Mouse (Mus musculus) layer of hippocampus, postnatal 25 days (tissue): Measurements from ENCODE around the gene Klk6. TPM values are rescaled to one million over a fixed set of nuclear protein-coding genes. Genes with fewer than 3 reads are reported as not detected.

Experiments used
- DNase-seq, 2 experiments: peaks; one replicate each; pipeline ENCODE4 v3.0.0; 2022; ENCODE audit warnings: mixed read lengths in 2 of 2, low spot score in 1 of 2; ENCODE audit errors: extremely low spot score in 1 of 2
- total RNA-seq, 2 experiments: library from RNA; stranded (reverse); gene quantifications; 2 replicates each; pipeline ENCODE4 v1.2.3; 2021

Klk6 gene
- total RNA-seq, result not detected

DNA sequence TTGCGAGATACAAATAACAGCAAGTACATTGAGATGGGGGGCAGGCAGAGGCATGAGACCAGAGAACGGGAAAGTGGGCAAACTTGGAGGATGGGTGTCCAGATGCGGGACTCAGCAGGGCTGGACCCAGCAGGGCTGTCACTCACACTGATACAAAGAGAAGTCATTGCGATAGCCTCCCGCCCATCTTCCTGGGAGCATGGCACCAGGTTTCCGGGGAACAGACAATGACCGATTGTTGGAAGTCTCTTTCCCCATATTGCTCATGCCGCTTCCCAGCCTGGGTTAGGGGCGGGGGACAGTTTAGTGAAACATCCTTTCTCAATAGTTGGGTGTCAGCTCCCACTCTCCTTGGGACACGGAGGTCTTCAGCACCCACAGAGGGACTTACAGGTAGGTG is at the start of gene Klk6:
Gene Klk6, plus strand, starts transcription at position 301 of the 400 bp plus-strand sequence.
- DNase-seq, result no peak

DNA sequence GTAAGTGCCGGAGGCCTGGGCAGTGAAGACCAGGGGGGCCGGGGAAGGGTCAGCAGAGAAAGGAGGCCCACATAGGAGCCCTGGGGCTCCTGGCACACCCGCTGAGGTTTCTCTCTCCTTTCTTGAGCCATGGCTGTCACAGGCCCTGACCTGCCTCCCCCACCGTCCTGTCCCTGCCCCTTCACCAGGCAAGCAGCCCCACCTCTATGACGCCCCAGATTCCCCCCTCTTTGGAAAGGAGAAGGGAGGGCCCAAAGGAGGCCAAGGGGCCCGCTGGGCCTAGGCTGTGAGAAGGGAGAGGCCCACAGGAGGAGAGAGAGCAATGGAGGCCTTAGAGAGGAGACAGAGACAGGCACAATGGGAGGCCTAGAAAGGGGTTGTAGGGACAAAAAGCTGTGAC is 49.5 kb upstream of the Klk6 start:
- no peak for DNase-seq

- no peak for DNase-seq
Measured at GRCm38 (mm10) chr7:43775311-43776057, 48.8 kb upstream of the Klk6 start.

- no peak for DNase-seq
Measured at GRCm38 (mm10) chr7:43776506-43776905, 47.8 kb upstream of the Klk6 start.

DNA sequence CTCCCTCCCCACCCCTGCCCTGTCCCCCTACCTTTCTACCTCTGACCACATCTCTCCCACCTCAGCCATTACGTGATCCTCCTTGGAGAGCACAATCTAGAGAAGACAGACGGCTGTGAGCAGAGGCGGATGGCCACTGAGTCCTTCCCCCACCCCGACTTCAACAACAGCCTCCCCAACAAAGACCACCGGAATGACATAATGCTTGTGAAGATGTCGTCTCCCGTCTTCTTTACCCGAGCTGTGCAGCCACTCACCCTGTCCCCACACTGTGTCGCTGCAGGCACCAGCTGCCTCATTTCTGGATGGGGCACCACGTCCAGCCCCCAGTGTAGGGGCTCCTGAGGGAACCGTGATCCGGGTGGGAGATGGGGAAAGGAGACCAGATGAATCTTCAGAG is 46.9 kb upstream of the Klk6 start:
- no peak for DNase-seq

- DNase-seq, result no peak
Measured at GRCm38 (mm10) chr7:43778176-43778970, 45.9 kb upstream of the Klk6 start.

DNA sequence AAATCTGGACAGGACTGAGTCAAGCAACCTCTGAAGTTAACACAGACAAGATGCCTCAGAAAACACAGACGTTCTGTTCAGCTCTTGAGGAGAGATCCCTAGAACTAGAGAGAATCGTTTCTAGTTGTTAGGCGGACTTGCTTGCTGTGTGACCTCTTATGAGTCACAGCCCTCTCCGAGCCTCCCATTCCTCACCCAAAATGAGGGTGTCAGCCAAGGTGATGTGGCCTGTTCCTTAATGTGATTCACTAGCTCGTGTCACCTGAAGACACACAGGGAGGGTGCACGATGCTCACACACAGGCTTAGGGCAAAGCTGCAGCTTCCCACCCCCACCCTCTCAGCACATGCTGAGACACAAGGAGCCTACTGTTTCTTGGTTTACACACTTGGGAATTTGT is 44.1 kb upstream of the Klk6 start:
- no peak for DNase-seq

DNA sequence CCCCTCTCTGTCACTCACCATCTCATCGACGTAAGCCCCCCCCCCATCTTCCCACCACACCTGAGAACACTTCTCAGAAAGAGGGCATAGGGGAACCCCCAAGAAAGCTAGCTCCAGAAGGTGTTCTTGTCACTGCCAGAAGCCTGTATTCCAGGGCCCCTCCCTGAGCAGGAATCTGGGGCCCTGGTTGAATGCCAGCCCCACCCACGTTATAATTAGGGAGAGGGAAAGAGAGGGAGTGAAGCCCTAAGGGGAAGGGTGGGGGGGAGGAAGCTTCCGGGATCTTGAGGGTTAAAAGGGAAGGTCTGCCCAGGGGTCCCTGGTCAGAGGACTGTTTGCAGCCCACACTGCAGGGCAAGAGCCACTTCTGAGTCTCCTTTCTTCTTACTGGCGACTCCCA is 43.6 kb upstream of the Klk6 start, which contains the start of gene Klk10:
Gene Klk10, plus strand, starts transcription at position 290 of the 400 bp plus-strand sequence.
- DNase-seq, result peak in 1 of 2 experiments; percentile 23

- no peak for DNase-seq
Measured at GRCm38 (mm10) chr7:43781541-43781940, 42.8 kb upstream of the Klk6 start.

DNA sequence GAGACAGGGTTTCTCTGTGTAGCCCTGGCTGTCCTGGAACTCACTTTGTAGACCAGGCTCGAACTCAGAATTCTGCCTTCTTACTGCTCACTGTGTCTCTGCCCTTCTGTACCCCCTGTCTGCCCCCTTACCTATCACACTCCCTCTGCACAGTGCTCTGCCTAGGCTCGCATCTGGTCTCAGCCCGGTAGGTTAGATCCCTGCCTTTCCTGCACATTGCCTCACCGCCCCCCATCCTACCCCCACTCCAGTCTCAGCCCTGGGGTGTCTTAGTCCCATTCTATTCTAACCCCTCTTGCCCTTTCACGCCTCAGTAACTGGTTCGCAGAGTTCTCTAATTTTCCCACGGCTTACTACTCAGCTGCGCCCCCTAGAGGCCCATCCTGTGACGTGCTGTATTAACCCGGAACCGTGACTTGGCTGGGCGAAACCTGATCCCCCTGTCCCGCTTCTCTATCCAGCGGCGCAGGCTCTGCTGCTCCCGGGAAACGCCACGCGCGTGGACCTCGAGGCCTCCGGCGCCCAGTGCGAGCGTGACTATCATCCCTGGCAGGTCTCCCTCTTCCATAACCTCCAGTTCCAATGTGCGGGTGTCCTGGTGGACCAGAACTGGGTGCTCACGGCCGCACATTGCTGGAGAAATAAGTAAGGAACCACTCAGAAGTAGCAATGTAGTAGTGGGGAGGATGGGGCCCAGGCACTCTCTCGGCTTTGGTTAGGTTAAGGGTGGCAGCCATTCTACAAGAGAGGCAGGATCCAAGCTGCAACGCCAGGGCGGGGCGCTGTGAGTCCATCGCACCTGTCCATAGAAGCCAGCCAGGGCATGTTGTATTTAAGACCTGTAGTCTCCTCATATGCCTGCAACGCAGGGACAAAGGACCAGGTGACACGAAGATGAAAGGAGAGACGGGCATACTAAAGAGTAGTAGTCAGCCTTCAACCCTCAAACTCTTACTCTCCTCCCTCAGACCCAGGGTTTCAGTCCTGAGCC is 41.7 kb upstream of the Klk6 start:
- peak; percentile 67 to 88 for DNase-seq

DNA sequence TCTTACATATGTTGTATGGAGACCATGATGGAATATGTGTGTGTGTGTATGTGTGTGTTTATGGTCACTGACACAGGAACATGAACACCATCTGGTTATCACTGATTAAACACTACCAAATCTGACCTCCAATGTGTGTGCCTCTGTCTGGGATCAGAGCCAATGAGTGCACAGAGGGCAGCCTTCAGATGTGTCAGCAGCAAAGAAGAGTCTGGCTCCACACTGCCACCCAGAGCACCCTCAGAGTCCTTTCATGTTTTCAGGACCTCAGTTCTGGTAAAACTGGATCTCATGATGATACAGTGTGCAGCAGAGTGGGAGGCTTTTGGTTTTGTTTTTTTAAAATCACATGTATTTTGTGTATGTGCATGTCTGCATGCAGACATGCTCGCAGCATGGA is 39.0 kb upstream of the Klk6 start:
- DNase-seq, result no peak

DNA sequence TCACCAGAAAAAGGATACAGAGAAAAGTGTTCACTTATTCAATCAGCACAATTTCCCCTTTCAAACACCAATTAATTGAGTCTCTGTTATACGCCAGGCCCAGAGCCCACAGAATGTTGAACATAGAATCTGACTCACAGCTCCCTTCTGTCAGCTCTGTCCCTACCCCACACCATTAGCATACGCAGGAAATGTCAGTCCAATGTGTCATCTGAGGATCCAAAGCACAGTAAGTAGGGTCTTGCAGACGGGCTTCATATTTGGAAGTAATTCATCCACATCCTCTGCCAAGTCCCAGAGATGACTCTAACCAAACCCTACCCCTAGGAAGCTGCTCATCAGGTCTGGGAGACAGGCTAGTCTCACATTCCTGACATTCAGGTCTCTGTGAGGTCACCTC is 36.2 kb upstream of the Klk6 start:
- DNase-seq, result no peak

GRCm38 (mm10) chr7:43789295-43789694 is 35.0 kb upstream of the Klk6 start:
- no peak for DNase-seq

DNA sequence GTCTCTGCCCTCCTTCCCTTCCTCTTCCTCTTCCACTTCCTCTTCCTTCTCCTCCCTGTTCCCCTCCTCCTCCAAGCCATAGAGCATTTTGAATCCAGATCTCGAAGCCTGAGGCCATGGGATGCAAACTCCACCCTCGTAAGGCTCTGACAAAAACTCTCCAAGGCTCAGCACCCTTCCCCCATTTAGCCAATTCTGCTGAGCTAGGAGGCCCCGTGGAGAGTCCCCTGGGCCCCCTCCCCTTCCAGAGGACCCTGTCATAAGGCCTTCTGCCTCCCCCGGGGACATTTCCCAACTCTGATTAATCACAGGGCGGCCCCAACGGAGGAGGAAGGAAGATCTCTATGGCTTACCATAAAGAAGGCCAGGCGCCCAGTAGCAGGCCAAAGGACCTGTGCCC is 32.7 kb upstream of the Klk6 start, which contains the start of gene Klk9:
Gene Klk9, plus strand, starts transcription at position 301 of the 400 bp plus-strand sequence.
- DNase-seq, result no peak

DNA sequence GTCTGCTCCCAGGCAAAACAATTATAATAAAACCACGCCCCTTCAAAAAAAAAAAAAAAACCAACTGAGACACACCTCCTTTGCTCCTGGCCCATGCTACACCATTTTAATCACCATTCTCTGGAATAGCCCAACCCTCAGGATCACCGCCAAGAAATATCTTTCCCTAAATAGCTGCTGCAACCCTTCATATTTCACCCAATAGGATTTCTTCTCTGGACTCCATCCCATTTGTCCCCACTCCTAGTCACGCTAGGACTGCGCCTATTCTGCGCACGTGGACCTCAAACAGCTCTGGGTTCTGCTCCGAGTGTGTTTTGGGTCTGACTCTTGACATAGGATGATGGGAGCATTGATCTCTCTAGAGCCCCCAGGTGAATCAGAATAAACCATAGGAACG is 27.9 kb upstream of the Klk6 start:
- no peak for DNase-seq

- no peak for DNase-seq
Measured at GRCm38 (mm10) chr7:43797333-43797769, 26.9 kb upstream of the Klk6 start, which contains the start of gene Klk8. Klk8 (plus strand) TSS chr7:43797577.

DNA sequence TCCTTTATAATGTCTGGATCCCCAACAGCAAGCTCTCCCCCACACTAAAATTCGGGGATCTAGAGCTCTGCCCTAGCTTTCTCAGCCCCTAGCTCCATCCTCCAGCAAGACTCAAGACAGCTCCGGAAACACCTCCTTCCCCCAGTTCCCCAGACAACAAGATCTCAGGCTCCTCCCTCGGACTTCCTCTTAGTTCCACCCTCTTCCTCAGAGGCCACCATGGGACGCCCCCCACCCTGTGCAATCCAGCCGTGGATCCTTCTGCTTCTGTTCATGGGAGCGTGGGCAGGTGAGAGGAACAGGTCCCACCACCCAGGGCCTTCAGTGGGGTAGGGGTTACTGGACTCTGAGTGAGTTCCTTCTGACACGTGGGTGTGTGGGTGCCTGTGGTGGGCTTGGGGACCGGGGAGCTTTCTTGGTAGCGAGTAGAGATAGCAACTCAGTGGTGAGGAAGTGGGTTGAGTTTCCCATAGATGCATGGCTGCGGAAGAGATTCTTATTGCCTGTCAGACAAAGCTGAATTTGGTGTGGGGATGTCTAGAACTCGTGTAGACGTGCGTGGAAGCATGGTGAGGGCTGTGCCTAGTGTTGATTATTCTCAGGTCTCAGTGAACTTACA is 26.3 kb upstream of the Klk6 start:
- DNase-seq, result no peak

DNA sequence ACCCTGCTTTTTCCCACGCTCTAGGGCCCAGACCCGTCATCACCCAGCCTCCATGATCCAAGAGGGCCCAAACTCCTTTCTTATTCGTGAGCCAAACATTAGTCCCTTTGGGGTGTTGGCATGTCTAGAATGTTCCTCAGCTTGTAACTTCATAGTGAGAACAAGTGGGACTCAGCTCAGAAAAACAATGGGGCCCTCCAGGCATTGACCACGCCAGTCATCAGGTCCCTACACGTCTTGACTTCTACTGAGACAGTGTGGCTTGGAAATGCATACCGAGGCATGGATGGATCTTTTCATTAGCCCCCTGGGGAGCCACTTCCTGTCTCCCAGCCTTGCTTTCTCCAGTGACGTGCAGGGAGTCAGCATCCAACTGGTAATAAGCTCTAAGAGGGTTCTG is 24.4 kb upstream of the Klk6 start:
- no peak for DNase-seq

- DNase-seq, result no peak
Measured at GRCm38 (mm10) chr7:43810994-43811393, 13.3 kb upstream of the Klk6 start, which contains the start of gene Klk7. Klk7 (plus strand) TSS chr7:43811294.

GRCm38 (mm10) chr7:43815211-43815610 is 9.1 kb upstream of the Klk6 start:
- no peak for DNase-seq
